Mouse (Mus musculus) midbrain, postnatal 0 days (tissue): Measurements from ENCODE around the gene Pum1. TPM values are rescaled to one million over a fixed set of nuclear protein-coding genes. Genes with fewer than 3 reads are reported as not detected.
"Not testable (repeated sequence)": the region's sequence is repeated elsewhere in the genome, so short reads cannot be mapped to it uniquely, and the experiment has no call there.

Source experiments
- ATAC-seq: fragments of 200-750 bp; cut with Nextera tagmentation; 2 replicates; pipeline ENCODE4 v1.8.0; 2017; ENCODE audit warnings: moderate number of reproducible peaks, mild to moderate bottlenecking, moderate TSS enrichment, moderate library complexity; ENCODE audit not compliant: low FRiP score
- DNase-seq: peaks from one replicate; pipeline ENCODE4 v3.0.0-alpha.2; 2015; ENCODE audit warnings: low spot score
- H3K27ac ChIP-seq: fragments of 300-500 bp; sonication (generic); 2 replicates; pipeline ENCODE4 v1.5.1; 2014; ENCODE audit warnings: low read depth, mild to moderate bottlenecking, low read length, mixed read lengths
- H3K27me3 ChIP-seq: fragments of 300-500 bp; sonication (generic); 2 replicates; pipeline ENCODE4 v1.6.1; 2014; ENCODE audit warnings: low read length, control low read depth, mixed read lengths; ENCODE audit not compliant: insufficient read depth
- H3K36me3 ChIP-seq: fragments of 300-500 bp; sonication (generic); 2 replicates; pipeline ENCODE4 v1.6.1; 2014; ENCODE audit warnings: low read length, control low read depth, mixed read lengths; ENCODE audit not compliant: insufficient read depth
- H3K4me1 ChIP-seq: fragments of 300-500 bp; sonication (generic); 2 replicates; pipeline ENCODE4 v1.6.1; 2014; ENCODE audit warnings: mild to moderate bottlenecking, control low read depth, antibody characterized with exemption, low read length, mixed read lengths; ENCODE audit not compliant: insufficient read depth
- H3K4me2 ChIP-seq: fragments of 300-500 bp; sonication (generic); 2 replicates; pipeline ENCODE4 v1.6.1; 2014; ENCODE audit warnings: low read depth, mild to moderate bottlenecking, low read length, mixed read lengths; ENCODE audit not compliant: poor library complexity, severe bottlenecking
- H3K4me3 ChIP-seq: fragments of 300-500 bp; sonication (generic); 2 replicates; pipeline ENCODE4 v1.5.1; 2014; ENCODE audit warnings: low read depth, mild to moderate bottlenecking, low read length, moderate library complexity
- H3K9ac ChIP-seq: fragments of 300-500 bp; sonication (generic); replicated peaks from 2 replicates; pipeline ENCODE4 v1.6.1; 2014; ENCODE audit warnings: mild to moderate bottlenecking, low read length, moderate library complexity, mixed read lengths; ENCODE audit not compliant: poor library complexity, severe bottlenecking
- H3K9me3 ChIP-seq: fragments of 300-500 bp; sonication (generic); 2 replicates; pipeline ENCODE4 v1.6.1; 2016; ENCODE audit warnings: low read length, control low read depth
- CTCF ChIP-seq: IDR thresholded peaks from 2 replicates; pipeline ENCODE4 v1.5.1; 2016; ENCODE audit warnings: antibody characterized with exemption, mild to moderate bottlenecking
- WGBS: fragments of 180-500 bp; shearing (Covaris S2); extraction: QIAGEN DNeasy Blood & Tissue Kit; methylation state at CpG from one replicate; pipeline ENCODE4 v1.1.7; 2014; 5-methylcytosine and 5-hydroxymethylcytosine counted together
- polyA plus RNA-seq: library from polyadenylated mRNA; unstranded; fragments of >200 nt; fragmentation: Nextera tagmentation; extraction: Ambion mirVana; gene quantifications from 2 replicates; pipeline ENCODE4 v1.2.1, GENCODE M21; 2015
- total RNA-seq: library from RNA; depleted of rRNA; stranded (reverse); fragments of >200 nt; gene quantifications from 2 replicates; pipeline ENCODE4 v1.2.3, GENCODE M21; 2014; rRNA removed

The Pum1 gene
- total RNA-seq (84.1 and 87.2 TPM in 2 replicates), polyA plus RNA-seq (68.9 and 73.6 TPM in 2 replicates)

GRCm38 (mm10) chr4:130662979-130663725 lies at the start of gene Pum1:
Gene Pum1, plus strand, starts transcription at chr4:130663321.
- ATAC-seq (peak; percentile 96), DNase-seq (peak; percentile 98)
- Histone ChIP-seq H3K36me3 (no peaks in the 10 kb centered on the region), H3K9ac (peak within 1 kb of the TSS; percentile 96), H3K27me3 (no peaks in the 10 kb centered on the region), H3K27ac (peak within 1 kb of the TSS; percentile 95), H3K4me3 (peak within 1 kb of the TSS; percentile 91), H3K9me3 (no peaks in the 10 kb centered on the region), H3K4me1 (no peaks in the 10 kb centered on the region), H3K4me2 (peak within 1 kb of the TSS; percentile 58)
- under 1% methylated on average over 80 of the region's 90 CpGs for WGBS
- TF ChIP-seq CTCF, result no peak

- Histone ChIP-seq H3K4me1 (no peaks in the 10 kb centered on the region), H3K4me3 (no peak overlapping the region), H3K4me2 (peak overlapping the region; percentile 35), H3K9me3 (no peaks in the 10 kb centered on the region), H3K9ac (no peak overlapping the region), H3K36me3 (no peaks in the 10 kb centered on the region), H3K27me3 (no peaks in the 10 kb centered on the region), H3K27ac (peak overlapping the region; percentile 51)
- no peak for TF ChIP-seq CTCF
- no peak for ATAC-seq
- DNase-seq, result peak; percentile 51
- 8% methylated on average over 4 of the region's 4 CpGs for WGBS
Measured at GRCm38 (mm10) chr4:130629391-130629790, 33.7 kb upstream of the Pum1 start.

GRCm38 (mm10) chr4:130630232-130630847 lies 32.8 kb upstream of the Pum1 start:
- 50% methylated on average over 3 of the region's 3 CpGs for WGBS

GRCm38 (mm10) chr4:130635076-130635475 lies 28.0 kb upstream of the Pum1 start:
- H3K4me2 ChIP-seq, H3K9me3 ChIP-seq, ATAC-seq, DNase-seq, H3K9ac ChIP-seq, H3K4me1 ChIP-seq, H3K27me3 ChIP-seq, H3K27ac ChIP-seq, H3K36me3 ChIP-seq, H3K4me3 ChIP-seq: not testable (repeated sequence)
- 93% methylated on average over 3 of the region's 3 CpGs for WGBS

More at GRCm38 (mm10) chr4:130630232-130630847, 32.8 kb upstream of the Pum1 start:
- Histone ChIP-seq H3K27ac (no peak overlapping the region), H3K4me2 (no peak overlapping the region), H3K4me1 (no peaks in the 10 kb centered on the region), H3K27me3 (no peaks in the 10 kb centered on the region), H3K36me3 (no peaks in the 10 kb centered on the region), H3K9me3 (no peaks in the 10 kb centered on the region), H3K4me3 (no peak overlapping the region), H3K9ac (no peak overlapping the region)
- DNase-seq (no peak), ATAC-seq (no peak)
- no peak for TF ChIP-seq CTCF

- H3K4me1 ChIP-seq, result no peaks in the 10 kb centered on the region
- H3K4me3 ChIP-seq, result no peak overlapping the region
- WGBS, result 77% methylated on average over 3 of the region's 3 CpGs
- H3K27ac ChIP-seq, result no peak overlapping the region
- ATAC-seq, result no peak
- TF ChIP-seq CTCF, result no peak
- H3K9ac ChIP-seq, result no peak overlapping the region
- H3K36me3 ChIP-seq, result no peaks in the 10 kb centered on the region
- no peaks in the 10 kb centered on the region for H3K9me3 ChIP-seq
- no peak overlapping the region for H3K4me2 ChIP-seq
- no peak for DNase-seq
- H3K27me3 ChIP-seq, result no peaks in the 10 kb centered on the region
Measured at GRCm38 (mm10) chr4:130636761-130637160, 26.4 kb upstream of the Pum1 start.
